Mouse (Mus musculus) megakaryocyte, embryonic 14.5 days (primary cell): Measurements from ENCODE around the gene Fxyd6. TPM values are rescaled to one million over a fixed set of nuclear protein-coding genes. Genes with fewer than 3 reads are reported as not detected.
A peak's percentile ranks its signal among the peaks of the same experiment; 100 is the strongest.

Source experiments
- H3K27me3 ChIP-seq: replicated peaks from 2 replicates; pipeline ENCODE3; 2012; ENCODE audit warnings: inconsistent platforms
- H3K36me3 ChIP-seq: replicated peaks from 2 replicates; pipeline ENCODE3; 2012; ENCODE audit warnings: low read length, inconsistent platforms, mixed read lengths
- H3K4me1 ChIP-seq: 2 replicates; pipeline ENCODE4 v1.6.1; 2012; ENCODE audit warnings: inconsistent platforms
- H3K4me3 ChIP-seq: replicated peaks from 2 replicates; pipeline ENCODE3; 2012; ENCODE audit warnings: moderate library complexity, mild to moderate bottlenecking, inconsistent platforms
- H3K9me3 ChIP-seq: 2 replicates; pipeline ENCODE4 v1.6.1; 2012; ENCODE audit warnings: inconsistent platforms
- FLI1 ChIP-seq: IDR thresholded peaks from 2 replicates; pipeline ENCODE4 v1.6.1; 2012; ENCODE audit warnings: low read length, inconsistent platforms, mixed read lengths
- GATA1 ChIP-seq: IDR thresholded peaks from 3 replicates; pipeline ENCODE4 v1.6.1; 2012; ENCODE audit warnings: mixed read lengths, low read length, inconsistent platforms, borderline replicate concordance
- polyA plus RNA-seq: library from polyadenylated mRNA; stranded (reverse); fragments of >175 nt; gene quantifications from 2 replicates; pipeline ENCODE4 v1.2.3, GENCODE M21; 2012; ENCODE audit warnings: low replicate concordance; ENCODE audit not compliant: insufficient read depth

The Fxyd6 gene
- polyA plus RNA-seq, 1 experiment, result not detected

DNA sequence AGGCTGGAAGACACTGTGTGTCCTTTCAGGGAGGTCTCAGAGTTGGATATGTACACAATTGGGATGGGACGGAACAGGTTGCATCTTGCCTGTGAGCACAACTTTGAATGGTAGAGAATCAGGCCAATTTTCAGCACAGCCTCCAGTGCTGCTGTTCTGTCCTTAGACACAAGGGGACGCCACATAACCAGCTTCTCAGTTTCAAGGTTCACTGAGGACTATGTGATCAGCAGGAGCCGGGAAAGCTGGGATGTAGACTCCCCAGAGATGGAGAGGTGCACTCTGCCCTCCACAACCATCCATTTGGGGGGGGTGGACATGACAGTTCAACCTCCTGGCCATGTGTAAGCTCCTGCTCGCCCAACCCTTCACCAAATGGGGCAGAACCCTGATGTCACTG is 45.9 kb downstream of the Fxyd6 start:
- Histone ChIP-seq H3K27me3 (peaks cover 49% of the 10 kb centered on the region), H3K4me3 (no peak overlapping the region), H3K4me1 (peaks cover 35% of the 10 kb centered on the region), H3K9me3 (peaks cover 4% of the 10 kb centered on the region; the same call in 1 of the 2 replicates), H3K36me3 (no peaks in the 10 kb centered on the region)
- TF ChIP-seq FLI1 (no peak), GATA1 (no peak)

GRCm38 (mm10) chr9:45417245-45417644 is 47.3 kb downstream of the Fxyd6 start:
- peaks cover 4% of the 10 kb centered on the region; the same call in 1 of the 2 replicates for H3K9me3 ChIP-seq
- no peaks in the 10 kb centered on the region for H3K36me3 ChIP-seq
- TF ChIP-seq GATA1, result no peak
- TF ChIP-seq FLI1, result no peak
- peaks cover 55% of the 10 kb centered on the region for H3K27me3 ChIP-seq
- peaks cover 28% of the 10 kb centered on the region for H3K4me1 ChIP-seq
- peak overlapping the region; percentile 90 for H3K4me3 ChIP-seq

GRCm38 (mm10) chr9:45418252-45418651 is 48.3 kb downstream of the Fxyd6 start:
- H3K27me3 ChIP-seq, result peaks cover 60% of the 10 kb centered on the region
- no peak for TF ChIP-seq FLI1
- TF ChIP-seq GATA1, result no peak
- H3K9me3 ChIP-seq, result peaks cover 4% of the 10 kb centered on the region; the same call in 1 of the 2 replicates
- no peak overlapping the region for H3K4me3 ChIP-seq
- peaks cover 25% of the 10 kb centered on the region for H3K4me1 ChIP-seq
- H3K36me3 ChIP-seq, result no peaks in the 10 kb centered on the region

- H3K36me3 ChIP-seq, result no peaks in the 10 kb centered on the region
- H3K4me1 ChIP-seq, result peaks cover 20% of the 10 kb centered on the region
- H3K9me3 ChIP-seq, result peaks cover 4% of the 10 kb centered on the region; the same call in 1 of the 2 replicates
- no peak overlapping the region for H3K4me3 ChIP-seq
- H3K27me3 ChIP-seq, result peaks cover 68% of the 10 kb centered on the region
- no peak for TF ChIP-seq GATA1
- no peak for TF ChIP-seq FLI1
Observed at GRCm38 (mm10) chr9:45421209-45421608, 51.2 kb downstream of the Fxyd6 start.

DNA sequence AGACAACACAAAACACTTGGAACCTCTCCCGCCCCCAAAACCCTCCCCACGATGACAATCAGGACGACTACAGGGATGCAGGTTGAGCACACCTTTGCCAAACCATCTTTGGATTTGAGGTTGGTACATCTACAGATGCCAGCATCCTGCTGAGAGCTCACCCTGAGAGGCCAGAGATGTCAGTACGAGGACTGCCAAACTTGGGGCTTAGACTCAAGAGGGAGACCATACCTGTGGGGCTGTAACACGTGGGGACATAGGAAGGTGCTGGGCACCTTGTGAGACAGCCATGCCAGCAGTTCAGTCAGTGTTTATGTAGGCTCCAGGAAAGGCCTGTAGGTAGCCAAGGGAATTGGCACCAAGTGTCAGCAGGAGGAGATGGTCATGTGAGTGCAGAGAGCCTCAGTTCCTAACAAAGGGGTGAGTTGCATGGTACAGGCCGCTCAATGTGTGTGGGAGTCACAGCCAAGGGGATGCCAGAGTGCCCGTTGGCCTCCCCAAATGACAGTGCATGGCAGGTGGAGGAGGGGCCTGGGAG is 52.8 kb downstream of the Fxyd6 start:
- peaks cover 4% of the 10 kb centered on the region; the same call in 1 of the 2 replicates for H3K4me1 ChIP-seq
- H3K27me3 ChIP-seq, result peaks cover 76% of the 10 kb centered on the region
- no peak overlapping the region for H3K4me3 ChIP-seq
- H3K9me3 ChIP-seq, result peaks cover 4% of the 10 kb centered on the region; the same call in 1 of the 2 replicates
- TF ChIP-seq FLI1, result no peak
- no peak for TF ChIP-seq GATA1
- no peaks in the 10 kb centered on the region for H3K36me3 ChIP-seq

DNA sequence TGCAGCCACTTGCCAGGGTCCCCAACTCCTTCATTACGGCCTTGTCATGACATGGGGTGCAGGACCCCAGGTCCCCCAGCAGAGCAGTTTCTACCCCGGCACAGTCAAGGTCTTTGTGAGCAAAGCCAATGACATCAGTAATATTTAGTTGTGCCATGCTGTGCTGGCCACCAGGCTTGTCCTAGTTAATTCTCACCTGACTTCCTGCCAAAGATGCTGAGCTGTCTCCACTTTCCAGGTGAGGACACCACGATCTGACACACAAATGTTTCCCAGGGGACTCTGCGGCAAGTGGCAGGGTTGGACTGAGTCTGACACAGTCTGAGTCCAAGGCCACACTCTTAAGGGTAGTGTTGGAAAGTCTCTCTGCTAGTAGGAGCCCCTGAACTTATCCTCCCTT is 56.5 kb downstream of the Fxyd6 start, which contains the start of gene Dscaml1:
Gene Dscaml1, plus strand, starts transcription at position 173 of the 400 bp plus-strand sequence.
- no peak within 1 kb of the TSS for H3K4me3 ChIP-seq
- H3K27me3 ChIP-seq, result peaks cover 76% of the 10 kb centered on the region
- no peaks in the 10 kb centered on the region for H3K9me3 ChIP-seq
- no peak for TF ChIP-seq GATA1
- no peak for TF ChIP-seq FLI1
- H3K4me1 ChIP-seq, result peaks cover 14% of the 10 kb centered on the region
- no peaks in the 10 kb centered on the region for H3K36me3 ChIP-seq

DNA sequence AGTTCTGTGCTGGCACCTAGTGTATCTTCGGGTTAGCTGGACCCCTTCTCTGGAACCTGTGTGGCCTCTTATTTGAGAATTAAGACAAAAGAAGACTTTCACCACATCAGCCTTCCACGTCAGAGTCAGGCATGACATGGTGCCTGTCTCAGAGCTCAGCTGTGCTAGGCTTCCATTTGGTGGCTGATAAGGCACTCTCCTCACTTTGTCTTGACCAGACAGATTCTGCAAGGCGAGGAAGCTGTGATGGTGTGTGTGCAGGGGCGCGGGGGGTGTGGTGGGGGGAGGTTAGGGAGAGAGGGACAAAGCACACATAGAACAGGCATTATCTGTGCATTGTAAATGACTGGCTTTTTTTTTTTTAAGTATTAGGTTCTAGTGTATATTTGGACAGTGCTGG is 59.4 kb downstream of the Fxyd6 start:
- peaks cover 14% of the 10 kb centered on the region for H3K4me1 ChIP-seq
- no peaks in the 10 kb centered on the region for H3K9me3 ChIP-seq
- H3K36me3 ChIP-seq, result no peaks in the 10 kb centered on the region
- no peak overlapping the region for H3K4me3 ChIP-seq
- no peak for TF ChIP-seq GATA1
- TF ChIP-seq FLI1, result no peak
- H3K27me3 ChIP-seq, result peaks cover 83% of the 10 kb centered on the region

DNA sequence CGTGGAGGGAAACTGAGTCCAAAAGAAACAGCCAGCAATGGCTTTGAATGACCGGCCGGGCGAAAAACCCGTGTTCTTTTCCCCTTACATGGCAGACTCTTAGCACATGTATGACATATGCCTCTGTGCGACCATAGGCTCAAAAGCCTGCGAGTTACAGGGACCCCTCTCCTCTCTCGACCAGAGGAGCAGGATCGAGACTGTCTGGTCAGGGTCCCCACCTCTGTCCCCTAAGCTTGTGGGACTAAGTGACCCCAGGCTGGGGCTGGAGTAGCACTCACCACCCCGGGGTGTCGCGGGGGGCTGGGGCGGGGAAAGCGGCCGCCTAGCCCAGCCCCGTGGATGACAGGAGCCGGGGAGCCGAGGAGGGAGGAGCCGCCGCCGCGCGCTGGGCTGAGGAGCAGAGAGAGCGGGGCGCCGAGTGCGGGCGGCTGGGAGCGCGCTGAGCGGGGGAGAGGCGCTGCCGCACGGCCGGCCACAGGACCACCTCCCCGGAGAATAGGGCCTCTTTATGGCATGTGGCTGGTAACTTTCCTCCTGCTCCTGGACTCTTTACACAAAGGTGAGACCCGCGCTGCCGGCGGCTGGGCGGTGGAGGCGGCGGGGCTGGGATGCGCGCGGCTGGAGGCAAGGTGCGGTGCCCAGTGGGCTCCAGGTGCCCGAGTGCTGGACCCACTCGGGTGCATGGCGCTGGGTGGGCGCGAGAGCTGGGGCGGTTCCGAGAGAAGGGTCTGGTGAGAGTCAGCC is 60.1 kb downstream of the Fxyd6 start:
- no peaks in the 10 kb centered on the region for H3K36me3 ChIP-seq
- H3K4me1 ChIP-seq, result peaks cover 14% of the 10 kb centered on the region
- no peak for TF ChIP-seq FLI1
- TF ChIP-seq GATA1, result no peak
- peaks cover 85% of the 10 kb centered on the region for H3K27me3 ChIP-seq
- H3K4me3 ChIP-seq, result peak overlapping the region; percentile 42
- H3K9me3 ChIP-seq, result no peaks in the 10 kb centered on the region

GRCm38 (mm10) chr9:45430698-45430959 is 60.6 kb downstream of the Fxyd6 start:
- TF ChIP-seq FLI1 (no peak), GATA1 (no peak)
- peaks cover 87% of the 10 kb centered on the region for H3K27me3 ChIP-seq

DNA sequence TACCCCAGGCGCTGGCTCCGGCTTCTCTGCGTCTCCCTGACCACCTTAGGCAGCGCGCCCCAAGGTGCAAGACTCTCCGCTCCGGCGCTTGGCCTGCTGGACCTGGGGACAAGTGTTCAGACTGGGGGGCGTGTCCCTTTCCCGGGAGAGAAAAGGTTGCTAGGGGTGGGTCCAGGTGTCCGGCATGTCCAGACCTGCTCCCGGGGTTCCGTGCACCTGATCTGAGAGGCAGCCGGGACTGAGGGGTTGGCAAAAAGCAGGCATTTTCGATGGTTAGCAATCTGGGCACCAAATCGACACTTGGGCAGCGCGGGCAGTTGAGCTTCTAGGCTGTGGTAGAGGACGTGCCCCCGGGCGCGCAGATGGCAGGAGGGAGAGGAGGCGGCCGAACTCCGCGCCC is 61.2 kb downstream of the Fxyd6 start:
- Histone ChIP-seq H3K4me1 (peaks cover 14% of the 10 kb centered on the region), H3K9me3 (no peaks in the 10 kb centered on the region), H3K4me3 (no peak overlapping the region), H3K27me3 (peaks cover 88% of the 10 kb centered on the region), H3K36me3 (no peaks in the 10 kb centered on the region)
- TF ChIP-seq GATA1 (no peak), FLI1 (no peak)

More at GRCm38 (mm10) chr9:45430698-45430959, 60.6 kb downstream of the Fxyd6 start:
- Histone ChIP-seq H3K9me3 (no peaks in the 10 kb centered on the region), H3K4me1 (peaks cover 14% of the 10 kb centered on the region), H3K4me3 (no peak overlapping the region), H3K36me3 (no peaks in the 10 kb centered on the region)

GRCm38 (mm10) chr9:45432639-45433038 is 62.7 kb downstream of the Fxyd6 start:
- Histone ChIP-seq H3K9me3 (no peaks in the 10 kb centered on the region), H3K36me3 (no peaks in the 10 kb centered on the region), H3K4me3 (no peak overlapping the region), H3K27me3 (peaks cover 89% of the 10 kb centered on the region), H3K4me1 (peaks cover 14% of the 10 kb centered on the region)
- TF ChIP-seq FLI1 (no peak), GATA1 (no peak)
